Mouse (Mus musculus) embryonic facial prominence, embryonic 11.5 days (tissue): ENCODE measurements around the gene Mfng. TPM values are rescaled to one million over a fixed set of nuclear protein-coding genes. Genes with fewer than 3 reads are reported as not detected.

ENCODE experiments used
- ATAC-seq: fragments of 200-750 bp; cut with Nextera tagmentation; replicated peaks from 2 replicates; pipeline ENCODE4 v1.8.0; 2017; ENCODE audit warnings: low read depth; ENCODE audit not compliant: insufficient number of reproducible peaks, low FRiP score, low TSS enrichment
- DNase-seq: peaks from one replicate; pipeline ENCODE4 v3.0.0-alpha.2; 2015; ENCODE audit warnings: low spot score
- H3K27ac ChIP-seq: fragments of 300-500 bp; sonication (generic); replicated peaks from 2 replicates; pipeline ENCODE4 v1.5.1; 2014; ENCODE audit warnings: mild to moderate bottlenecking, low read depth, low read length, control low read depth
- H3K27me3 ChIP-seq: fragments of 300-500 bp; sonication (generic); 2 replicates; pipeline ENCODE4 v1.6.1; 2014; ENCODE audit warnings: mild to moderate bottlenecking, low read length, moderate library complexity, mixed read lengths; ENCODE audit not compliant: control insufficient read depth, insufficient read depth
- H3K36me3 ChIP-seq: fragments of 300-500 bp; sonication (generic); replicated peaks from 2 replicates; pipeline ENCODE4 v1.6.1; 2014; ENCODE audit warnings: low read depth, mild to moderate bottlenecking, low read length, moderate library complexity, mixed read lengths; ENCODE audit not compliant: control insufficient read depth, insufficient read depth
- H3K4me1 ChIP-seq: fragments of 300-500 bp; sonication (generic); 2 replicates; pipeline ENCODE4 v1.6.1; 2014; ENCODE audit warnings: low read length, mixed read lengths; ENCODE audit not compliant: control insufficient read depth, insufficient read depth
- H3K4me2 ChIP-seq: fragments of 300-500 bp; sonication (generic); 2 replicates; pipeline ENCODE4 v1.6.1; 2014; ENCODE audit warnings: low read depth, mild to moderate bottlenecking, control low read depth, low read length, moderate library complexity
- H3K4me3 ChIP-seq: fragments of 300-500 bp; sonication (generic); 2 replicates; pipeline ENCODE4 v1.5.1; 2014; ENCODE audit warnings: low read depth, low read length, control low read depth
- H3K9ac ChIP-seq: fragments of 300-500 bp; sonication (generic); replicated peaks from 2 replicates; pipeline ENCODE4 v1.6.1; 2014; ENCODE audit warnings: mild to moderate bottlenecking, control low read depth, low read length
- H3K9me3 ChIP-seq: fragments of 300-500 bp; sonication (generic); replicated peaks from 2 replicates; pipeline ENCODE4 v1.6.1; 2016; ENCODE audit warnings: mild to moderate bottlenecking, low read length, inconsistent platforms, mixed read lengths; ENCODE audit not compliant: control insufficient read depth
- WGBS: fragments of 180-500 bp; shearing (Covaris S2); extraction: QIAGEN DNeasy Blood & Tissue Kit; methylation state at CpG from one replicate; pipeline ENCODE4 v1.1.7; 2014; 5-methylcytosine and 5-hydroxymethylcytosine counted together
- polyA plus RNA-seq: library from polyadenylated mRNA; unstranded; fragments of >200 nt; fragmentation: Nextera tagmentation; extraction: Ambion mirVana; gene quantifications from 2 replicates; pipeline ENCODE4 v1.2.1, GENCODE M21; 2014

Mfng gene
- polyA plus RNA-seq, 1 experiment from 2014 or later = 15.9 TPM

- 23% methylated on average over 7 of the region's 7 CpGs for WGBS
- Histone ChIP-seq H3K36me3 (no peaks in the 10 kb centered on the region), H3K9me3 (no peaks in the 10 kb centered on the region), H3K4me1 (no peaks in the 10 kb centered on the region), H3K9ac (no peak overlapping the region), H3K4me2 (no peak overlapping the region), H3K27ac (no peak overlapping the region), H3K27me3 (no peaks in the 10 kb centered on the region), H3K4me3 (no peak overlapping the region)
- ATAC-seq = no peak
- DNase-seq = no peak
Observed at GRCm38 (mm10) chr15:78785961-78786360, 12.7 kb upstream of the Mfng start.

- DNase-seq = no peak
- H3K36me3 ChIP-seq = no peaks in the 10 kb centered on the region
- no peaks in the 10 kb centered on the region for H3K27me3 ChIP-seq
- WGBS = 93% methylated on average over 7 of the region's 7 CpGs
- no peak overlapping the region for H3K4me3 ChIP-seq
- no peak overlapping the region for H3K4me2 ChIP-seq
- ATAC-seq = no peak
- H3K4me1 ChIP-seq = no peaks in the 10 kb centered on the region
- no peak overlapping the region for H3K27ac ChIP-seq
- no peak overlapping the region for H3K9ac ChIP-seq
- no peaks in the 10 kb centered on the region for H3K9me3 ChIP-seq
Observed at GRCm38 (mm10) chr15:78785258-78785657, 12.0 kb upstream of the Mfng start.

GRCm38 (mm10) chr15:78784520-78784919, 11.2 kb upstream of the Mfng start:
- H3K4me2 ChIP-seq = no peak overlapping the region
- WGBS = 72% methylated on average over 5 of the region's 5 CpGs
- H3K36me3 ChIP-seq = no peaks in the 10 kb centered on the region
- no peak overlapping the region for H3K4me3 ChIP-seq
- H3K27ac ChIP-seq = no peak overlapping the region
- DNase-seq (no peak), ATAC-seq (no peak)
- no peaks in the 10 kb centered on the region for H3K27me3 ChIP-seq
- no peak overlapping the region for H3K9ac ChIP-seq
- H3K4me1 ChIP-seq = no peaks in the 10 kb centered on the region
- no peaks in the 10 kb centered on the region for H3K9me3 ChIP-seq

- Histone ChIP-seq H3K4me1 (no peaks in the 10 kb centered on the region), H3K36me3 (no peaks in the 10 kb centered on the region), H3K9ac (no peak overlapping the region), H3K27ac (no peak overlapping the region), H3K9me3 (no peaks in the 10 kb centered on the region), H3K4me3 (no peak overlapping the region), H3K4me2 (no peak overlapping the region), H3K27me3 (no peaks in the 10 kb centered on the region)
- DNase-seq (no peak), ATAC-seq (no peak)
- WGBS = 69% methylated on average over 14 of the region's 14 CpGs
Observed at GRCm38 (mm10) chr15:78782348-78783103, 9.3 kb upstream of the Mfng start.

- no peak overlapping the region for H3K9ac ChIP-seq
- H3K4me1 ChIP-seq = no peaks in the 10 kb centered on the region
Observed at GRCm38 (mm10) chr15:78780908-78781307, 7.6 kb upstream of the Mfng start.

GRCm38 (mm10) chr15:78780359-78780758, 7.1 kb upstream of the Mfng start:
- Histone ChIP-seq H3K27ac (no peak overlapping the region), H3K27me3 (no peaks in the 10 kb centered on the region)
- WGBS = 89% methylated on average over 14 of the region's 14 CpGs

More at GRCm38 (mm10) chr15:78780908-78781307, 7.6 kb upstream of the Mfng start:
- Histone ChIP-seq H3K27me3 (no peaks in the 10 kb centered on the region), H3K4me2 (no peak overlapping the region), H3K4me3 (no peak overlapping the region), H3K27ac (no peak overlapping the region), H3K36me3 (no peaks in the 10 kb centered on the region), H3K9me3 (no peaks in the 10 kb centered on the region)
- WGBS = 80% methylated on average over 7 of the region's 7 CpGs
- DNase-seq = no peak
- ATAC-seq = no peak

GRCm38 (mm10) chr15:78779690-78780089, 6.4 kb upstream of the Mfng start:
- Histone ChIP-seq H3K9me3 (no peaks in the 10 kb centered on the region), H3K4me2 (no peak overlapping the region), H3K27me3 (no peaks in the 10 kb centered on the region), H3K36me3 (no peaks in the 10 kb centered on the region), H3K4me3 (no peak overlapping the region), H3K27ac (no peak overlapping the region), H3K4me1 (no peaks in the 10 kb centered on the region), H3K9ac (no peak overlapping the region)
- no peak for DNase-seq
- 88% methylated on average over 5 of the region's 5 CpGs for WGBS
- ATAC-seq = no peak; the same call in 1 of the 2 replicates

More at GRCm38 (mm10) chr15:78780359-78780758, 7.1 kb upstream of the Mfng start:
- no peak for ATAC-seq
- Histone ChIP-seq H3K4me3 (no peak overlapping the region), H3K9ac (no peak overlapping the region), H3K4me2 (no peak overlapping the region), H3K4me1 (no peaks in the 10 kb centered on the region), H3K9me3 (no peaks in the 10 kb centered on the region), H3K36me3 (no peaks in the 10 kb centered on the region)
- DNase-seq = no peak

GRCm38 (mm10) chr15:78779253-78779652, 6.0 kb upstream of the Mfng start:
- Histone ChIP-seq H3K27me3 (no peaks in the 10 kb centered on the region), H3K27ac (no peak overlapping the region), H3K4me3 (no peak overlapping the region), H3K36me3 (no peaks in the 10 kb centered on the region), H3K9me3 (no peaks in the 10 kb centered on the region), H3K4me1 (no peaks in the 10 kb centered on the region), H3K9ac (no peak overlapping the region), H3K4me2 (no peak overlapping the region)
- ATAC-seq (no peak), DNase-seq (no peak)
- WGBS = 72% methylated on average over 8 of the region's 8 CpGs
